Mouse (Mus musculus) embryonic facial prominence, embryonic 14.5 days (tissue): ENCODE data around the gene Obsl1. TPM values are rescaled to one million over a fixed set of nuclear protein-coding genes. Genes with fewer than 3 reads are reported as not detected.

ENCODE experiments used
- ATAC-seq: fragments of 200-750 bp; cut with Nextera tagmentation; 2 replicates; pipeline ENCODE4 v1.8.0; 2017; ENCODE audit warnings: low read depth, moderate number of reproducible peaks, moderate TSS enrichment
- DNase-seq: peaks from one replicate; pipeline ENCODE4 v3.0.0-alpha.2; 2015; ENCODE audit warnings: low spot score
- H3K27ac ChIP-seq: fragments of 300-500 bp; sonication (generic); replicated peaks from 2 replicates; pipeline ENCODE4 v1.5.1; 2014; ENCODE audit warnings: low read depth, mild to moderate bottlenecking, low read length, moderate library complexity
- H3K27me3 ChIP-seq: fragments of 300-500 bp; sonication (generic); replicated peaks from 2 replicates; pipeline ENCODE4 v1.6.1; 2014; ENCODE audit warnings: low read length; ENCODE audit not compliant: control insufficient read depth, insufficient read depth
- H3K36me3 ChIP-seq: fragments of 300-500 bp; sonication (generic); 2 replicates; pipeline ENCODE4 v1.6.1; 2014; ENCODE audit warnings: low read length, mixed read lengths; ENCODE audit not compliant: control insufficient read depth, insufficient read depth
- H3K4me1 ChIP-seq: fragments of 300-500 bp; sonication (generic); 2 replicates; pipeline ENCODE4 v1.6.1; 2014; ENCODE audit warnings: antibody characterized with exemption, low read length; ENCODE audit not compliant: control insufficient read depth, insufficient read depth
- H3K4me2 ChIP-seq: fragments of 300-500 bp; sonication (generic); 2 replicates; pipeline ENCODE4 v1.6.1; 2014; ENCODE audit warnings: low read depth, mild to moderate bottlenecking, low read length, moderate library complexity, mixed read lengths
- H3K4me3 ChIP-seq: fragments of 300-500 bp; sonication (generic); 2 replicates; pipeline ENCODE4 v1.5.1; 2014; ENCODE audit warnings: low read depth, mild to moderate bottlenecking, low read length
- H3K9ac ChIP-seq: fragments of 300-500 bp; sonication (generic); 2 replicates; pipeline ENCODE4 v1.6.1; 2014; ENCODE audit warnings: low read depth, mild to moderate bottlenecking, low read length, moderate library complexity, mixed read lengths
- H3K9me3 ChIP-seq: fragments of 300-500 bp; sonication (generic); 2 replicates; pipeline ENCODE4 v1.6.1; 2016; ENCODE audit warnings: low read length; ENCODE audit not compliant: control insufficient read depth
- WGBS: fragments of 180-500 bp; shearing (Covaris S2); extraction: QIAGEN DNeasy Blood & Tissue Kit; methylation state at CpG from one replicate; pipeline ENCODE4 v1.1.7; 2014; 5-methylcytosine and 5-hydroxymethylcytosine counted together
- polyA plus RNA-seq: library from polyadenylated mRNA; unstranded; fragments of >200 nt; fragmentation: Nextera tagmentation; extraction: Ambion mirVana; gene quantifications from 2 replicates; pipeline ENCODE4 v1.2.1, GENCODE M21; 2014

Gene Obsl1
- polyA plus RNA-seq, result 98.7 and 102 TPM in 2 replicates

DNA sequence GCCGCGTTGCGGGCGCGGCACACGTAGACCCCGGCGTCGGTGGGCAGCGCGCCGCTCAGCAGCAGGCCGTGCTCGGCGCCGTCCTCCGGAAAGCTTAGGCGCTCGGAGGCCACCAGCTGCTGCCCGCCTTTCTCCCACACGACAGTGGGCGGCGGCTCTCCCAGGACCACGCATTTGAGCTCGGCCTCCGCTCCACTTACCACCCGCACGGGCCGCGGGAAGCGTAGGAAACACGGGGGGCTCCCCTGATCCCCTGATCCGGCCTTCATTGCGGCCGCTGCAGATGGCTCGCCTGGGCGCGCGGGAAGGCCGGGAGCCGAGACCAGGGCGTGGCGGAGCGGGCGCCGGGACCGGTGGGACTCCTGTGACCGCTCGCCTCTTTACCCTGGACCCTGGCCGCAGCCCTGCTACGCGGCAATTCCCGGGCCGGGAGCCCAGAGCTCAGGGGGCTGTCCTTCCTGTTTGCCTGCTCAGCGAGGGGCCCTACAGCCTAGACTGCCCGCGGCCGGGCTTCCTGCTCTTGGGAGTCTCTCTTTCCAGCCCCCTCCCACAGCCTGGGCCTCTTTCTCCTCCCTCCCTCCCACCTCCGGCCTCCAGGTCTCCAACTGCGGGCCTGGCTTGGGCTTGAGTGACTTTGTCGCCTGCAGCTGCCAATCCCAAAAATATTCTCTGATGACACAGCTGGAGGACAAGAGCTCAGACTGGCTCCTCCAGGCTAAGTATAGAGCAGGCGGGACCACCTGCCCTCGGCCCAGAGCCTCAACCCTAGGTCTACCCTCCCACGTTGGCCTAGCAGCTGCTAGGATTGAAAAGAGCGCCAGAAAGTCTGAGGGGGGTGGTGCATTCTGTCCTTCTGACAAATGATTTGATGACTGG lies at the start of gene Obsl1:
TSS of gene Obsl1 (minus strand) at position 497 of the 876 bp plus-strand sequence.
- Histone ChIP-seq H3K4me2 (peak within 1 kb of the TSS; percentile 96), H3K9ac (peak within 1 kb of the TSS; percentile 98), H3K27ac (peak within 1 kb of the TSS; percentile 97), H3K9me3 (no peaks in the 10 kb centered on the region), H3K4me3 (peak within 1 kb of the TSS; percentile 92), H3K4me1 (peaks cover 24% of the 10 kb centered on the region), H3K36me3 (peaks cover 25% of the 10 kb centered on the region), H3K27me3 (no peaks in the 10 kb centered on the region)
- 0% methylated on average over 17 of the region's 65 CpGs for WGBS
- peak; percentile 97 for DNase-seq
- peak; percentile 94 for ATAC-seq

DNA sequence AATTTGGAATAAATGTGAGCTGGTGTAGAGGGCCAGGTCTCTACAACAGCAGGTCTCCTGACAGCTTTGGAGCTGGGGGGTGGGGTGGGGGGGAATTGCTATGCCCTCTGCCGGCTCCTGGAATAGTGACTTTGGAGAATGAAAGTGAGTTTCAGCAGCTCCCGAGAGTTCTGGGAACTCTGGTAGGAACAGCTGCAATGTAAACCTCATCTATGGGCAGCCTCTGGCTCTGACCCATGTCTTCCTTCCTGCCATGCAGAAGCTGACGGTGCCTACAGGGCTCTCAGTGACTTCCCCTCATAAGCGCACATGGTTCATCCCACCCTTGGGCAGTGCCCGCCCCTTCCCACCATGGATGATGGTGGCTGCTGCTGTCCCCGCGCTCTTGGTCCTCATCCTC lies 49.4 kb upstream of the Obsl1 start:
- DNase-seq, result no peak
- peaks cover 9% of the 10 kb centered on the region for H3K4me1 ChIP-seq
- ATAC-seq, result no peak
- no peak overlapping the region for H3K4me2 ChIP-seq
- H3K27me3 ChIP-seq, result no peaks in the 10 kb centered on the region
- H3K36me3 ChIP-seq, result peaks cover 66% of the 10 kb centered on the region
- H3K9ac ChIP-seq, result no peak overlapping the region
- no peak overlapping the region for H3K27ac ChIP-seq
- no peak overlapping the region for H3K4me3 ChIP-seq
- WGBS, result 89% methylated on average over 7 of the region's 7 CpGs
- no peaks in the 10 kb centered on the region for H3K9me3 ChIP-seq

DNA sequence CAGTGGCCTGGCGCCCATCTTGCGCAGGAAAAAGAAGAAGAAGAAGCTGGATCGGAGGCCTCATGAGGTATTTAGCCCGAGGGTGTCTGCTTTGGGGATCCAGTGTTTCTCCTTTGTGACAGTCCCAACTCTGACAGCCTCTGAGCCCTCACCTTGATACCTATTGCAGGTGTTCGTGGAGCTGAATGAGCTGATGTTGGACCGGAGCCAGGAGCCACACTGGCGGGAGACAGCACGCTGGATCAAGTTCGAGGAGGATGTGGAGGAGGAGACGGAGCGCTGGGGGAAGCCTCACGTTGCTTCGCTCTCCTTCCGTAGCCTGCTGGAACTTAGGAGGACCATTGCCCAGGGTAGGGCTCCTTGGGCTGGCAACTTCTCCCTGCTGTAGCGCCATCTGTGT lies 44.3 kb upstream of the Obsl1 start:
- 78% methylated on average over 15 of the region's 15 CpGs for WGBS
- no peak overlapping the region for H3K27ac ChIP-seq
- H3K9me3 ChIP-seq, result no peaks in the 10 kb centered on the region
- H3K27me3 ChIP-seq, result no peaks in the 10 kb centered on the region
- ATAC-seq (peak; percentile 15; the same call in 1 of the 2 replicates), DNase-seq (peak; percentile 81)
- H3K4me1 ChIP-seq, result peaks cover 11% of the 10 kb centered on the region
- peaks cover 50% of the 10 kb centered on the region for H3K36me3 ChIP-seq
- H3K4me2 ChIP-seq, result no peak overlapping the region
- H3K9ac ChIP-seq, result no peak overlapping the region
- no peak overlapping the region for H3K4me3 ChIP-seq

DNA sequence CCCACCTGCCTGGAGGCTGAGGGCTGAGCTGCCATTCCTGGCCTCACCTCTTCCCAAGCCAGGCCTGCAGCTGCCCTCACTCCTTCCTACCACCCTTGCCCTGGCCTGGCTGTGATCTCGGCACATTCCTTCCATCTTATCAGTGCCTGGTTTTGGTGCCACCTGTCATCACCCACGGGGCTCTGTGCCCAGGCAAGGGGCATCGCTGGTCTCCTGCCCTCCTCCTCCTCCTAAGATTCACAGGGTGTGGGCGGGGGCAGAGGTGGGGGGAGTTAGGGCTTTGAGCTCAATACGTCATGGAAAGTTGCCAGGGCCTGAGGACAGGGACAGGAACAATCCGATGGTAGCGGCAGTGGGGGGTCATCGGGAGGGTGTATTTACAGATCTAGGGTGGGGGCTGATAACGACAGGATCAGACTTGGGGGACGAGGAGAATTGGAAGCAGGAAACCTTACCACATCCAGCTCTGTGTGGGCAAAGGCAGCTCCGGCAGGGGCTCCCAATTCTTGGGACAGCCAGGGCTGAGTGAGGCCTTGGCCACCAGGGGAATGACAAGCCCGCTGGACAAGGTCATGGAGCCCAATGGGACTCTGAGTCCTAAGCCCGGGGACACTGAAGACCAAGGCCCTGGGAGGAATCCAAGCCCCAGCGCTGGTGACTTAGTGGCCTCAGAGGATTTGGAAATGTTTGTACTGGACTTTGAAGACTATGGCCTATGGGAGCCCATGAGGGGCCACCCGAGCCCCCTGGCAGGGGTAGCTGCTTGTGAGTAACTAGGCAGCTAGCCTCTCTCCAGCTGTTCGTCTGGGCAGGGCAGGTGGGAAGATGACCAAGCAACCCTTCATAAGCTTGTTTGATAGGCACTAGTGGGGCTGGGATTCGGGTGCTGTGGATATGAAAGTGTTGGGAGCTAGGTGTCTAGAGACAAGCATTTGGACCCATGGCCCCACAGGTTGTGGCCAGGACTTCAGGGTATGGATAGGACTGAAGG lies 43.3 kb upstream of the Obsl1 start:
- peaks cover 40% of the 10 kb centered on the region for H3K36me3 ChIP-seq
- H3K4me3 ChIP-seq, result no peak overlapping the region
- H3K9ac ChIP-seq, result no peak overlapping the region
- no peak overlapping the region for H3K4me2 ChIP-seq
- H3K27me3 ChIP-seq, result no peaks in the 10 kb centered on the region
- H3K4me1 ChIP-seq, result peaks cover 12% of the 10 kb centered on the region
- H3K9me3 ChIP-seq, result no peaks in the 10 kb centered on the region
- H3K27ac ChIP-seq, result no peak overlapping the region
- ATAC-seq (no peak), DNase-seq (no peak)
- 83% methylated on average over 17 of the region's 17 CpGs for WGBS

DNA sequence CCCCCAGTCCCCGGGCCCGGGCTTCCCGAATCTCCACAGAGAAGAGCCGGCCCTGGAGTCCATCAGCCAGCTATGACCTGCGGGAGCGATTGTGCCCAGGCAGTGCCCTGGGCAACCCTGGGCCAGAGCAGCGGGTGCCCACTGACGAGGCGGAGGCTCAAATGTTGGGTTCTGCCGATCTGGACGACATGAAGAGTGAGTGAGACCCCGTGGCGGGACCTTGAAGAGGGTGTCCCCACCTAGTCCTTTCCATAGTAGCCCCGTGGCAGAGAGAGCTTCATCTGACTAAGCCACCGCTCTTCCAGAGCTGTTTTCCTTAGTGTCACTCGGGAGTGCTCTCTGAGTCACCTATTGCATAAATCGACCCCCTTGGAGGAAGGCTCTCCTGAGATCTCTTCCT lies 42.6 kb upstream of the Obsl1 start:
- DNase-seq (no peak), ATAC-seq (no peak)
- Histone ChIP-seq H3K4me1 (peaks cover 12% of the 10 kb centered on the region), H3K4me3 (no peak overlapping the region), H3K9ac (no peak overlapping the region), H3K36me3 (peaks cover 33% of the 10 kb centered on the region), H3K27ac (no peak overlapping the region), H3K9me3 (no peaks in the 10 kb centered on the region), H3K27me3 (no peaks in the 10 kb centered on the region), H3K4me2 (no peak overlapping the region)
- WGBS, result 84% methylated on average over 16 of the region's 17 CpGs

DNA sequence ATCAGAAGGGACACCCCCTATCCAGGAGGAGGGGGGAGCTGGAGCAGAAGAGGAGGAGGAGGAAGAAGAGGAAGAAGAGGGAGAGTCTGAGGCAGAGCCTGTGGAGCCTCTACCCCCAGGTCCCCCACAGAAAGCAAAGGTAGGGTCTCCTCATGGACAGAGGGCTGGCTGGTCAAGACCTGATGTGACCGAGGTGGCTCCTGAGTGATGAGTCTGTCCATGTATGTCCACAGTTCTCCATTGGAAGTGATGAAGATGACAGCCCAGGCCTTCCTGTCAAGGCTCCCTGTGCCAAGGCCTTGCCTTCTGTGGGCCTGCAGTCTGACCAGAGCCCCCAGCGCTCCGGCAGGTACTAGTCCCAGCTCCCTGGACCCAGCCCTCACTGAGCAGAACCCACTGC lies 41.8 kb upstream of the Obsl1 start:
- H3K27me3 ChIP-seq, result no peaks in the 10 kb centered on the region
- peaks cover 12% of the 10 kb centered on the region for H3K4me1 ChIP-seq
- H3K27ac ChIP-seq, result no peak overlapping the region
- H3K9me3 ChIP-seq, result 0 out of 2 replicates have a peak, but pooled peaks cover under 1% of the 10 kb centered on the region
- no peak overlapping the region for H3K4me3 ChIP-seq
- DNase-seq (no peak), ATAC-seq (no peak)
- no peak overlapping the region for H3K9ac ChIP-seq
- no peak overlapping the region for H3K4me2 ChIP-seq
- H3K36me3 ChIP-seq, result peaks cover 33% of the 10 kb centered on the region
- WGBS, result 94% methylated on average over 2 of the region's 3 CpGs

DNA sequence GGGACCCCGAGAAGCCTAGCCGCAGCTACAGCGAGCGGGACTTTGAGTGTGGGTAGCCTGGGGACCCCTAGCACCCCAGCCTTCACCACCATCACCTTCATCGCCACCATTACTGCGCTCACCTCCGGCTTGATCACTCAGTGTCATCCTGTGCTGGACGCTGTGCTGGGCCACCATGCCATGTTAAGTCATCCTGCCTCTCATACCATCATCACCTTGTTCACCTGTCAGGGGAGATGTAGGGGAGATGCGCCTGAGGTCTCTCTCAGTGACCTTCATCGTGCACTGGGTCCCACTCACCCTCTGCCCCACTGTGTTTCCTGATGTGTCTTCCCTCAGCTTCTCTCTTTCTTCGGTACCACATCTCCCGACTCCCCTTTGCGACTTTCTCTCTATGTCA lies 41.1 kb upstream of the Obsl1 start:
- Histone ChIP-seq H3K4me1 (peaks cover 12% of the 10 kb centered on the region), H3K9me3 (0 out of 2 replicates have a peak, but pooled peaks cover 4% of the 10 kb centered on the region), H3K4me2 (peak overlapping the region; percentile 69), H3K27ac (no peak overlapping the region), H3K4me3 (peak overlapping the region; percentile 76; the same call in 1 of the 2 replicates), H3K36me3 (peaks cover 26% of the 10 kb centered on the region), H3K27me3 (no peaks in the 10 kb centered on the region), H3K9ac (no peak overlapping the region)
- ATAC-seq, result no peak
- 92% methylated on average over 13 of the region's 13 CpGs for WGBS
- no peak for DNase-seq
